Mouse (Mus musculus) adrenal gland, postnatal 36 days (tissue): ENCODE measurements around the gene Srp68. TPM values are rescaled to one million over a fixed set of nuclear protein-coding genes. Genes with fewer than 3 reads are reported as not detected.
"Not testable (repeated sequence)": the region's sequence is repeated elsewhere in the genome, so short reads cannot be mapped to it uniquely, and the experiment has no call there.

Experiments
- DNase-seq, 2 experiments: peaks; one replicate each; pipeline ENCODE4 v3.0.0; 2021; ENCODE audit warnings: mixed read lengths in 1 of 2
- total RNA-seq, 2 experiments: library from RNA; stranded (reverse); gene quantifications; 2 replicates each; pipeline ENCODE4 v1.2.3; 2021

Gene Srp68
- total RNA-seq, 2 experiments from 2014 or later = 77.4 to 81.8 TPM

- DNase-seq = no peak
Observed at GRCm38 (mm10) chr11:116283982-116284381, 10.0 kb upstream of the Srp68 start.

- DNase-seq = no peak
Observed at GRCm38 (mm10) chr11:116282912-116283521, 9.0 kb upstream of the Srp68 start.

DNA sequence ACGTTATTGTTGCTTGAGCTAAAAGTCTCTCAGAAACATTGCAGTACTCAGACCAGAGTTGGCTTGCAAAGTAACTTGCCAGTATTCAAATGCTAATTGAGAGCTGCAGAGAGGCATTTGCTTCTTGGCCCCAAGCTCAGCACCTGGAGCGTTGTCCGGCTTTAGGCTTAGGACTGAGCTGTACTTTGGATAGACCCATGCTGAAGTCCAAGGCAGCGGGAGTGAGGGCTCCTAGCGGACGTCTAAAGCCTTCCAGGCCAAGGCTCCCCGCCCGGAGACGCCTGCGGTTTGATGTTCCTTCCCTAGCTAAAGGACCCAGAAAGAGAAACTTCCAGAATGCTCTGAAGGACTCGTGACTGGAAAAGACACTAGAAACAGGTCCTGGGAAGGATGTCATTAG, 8.1 kb upstream of the Srp68 start:
- DNase-seq = no peak

DNA sequence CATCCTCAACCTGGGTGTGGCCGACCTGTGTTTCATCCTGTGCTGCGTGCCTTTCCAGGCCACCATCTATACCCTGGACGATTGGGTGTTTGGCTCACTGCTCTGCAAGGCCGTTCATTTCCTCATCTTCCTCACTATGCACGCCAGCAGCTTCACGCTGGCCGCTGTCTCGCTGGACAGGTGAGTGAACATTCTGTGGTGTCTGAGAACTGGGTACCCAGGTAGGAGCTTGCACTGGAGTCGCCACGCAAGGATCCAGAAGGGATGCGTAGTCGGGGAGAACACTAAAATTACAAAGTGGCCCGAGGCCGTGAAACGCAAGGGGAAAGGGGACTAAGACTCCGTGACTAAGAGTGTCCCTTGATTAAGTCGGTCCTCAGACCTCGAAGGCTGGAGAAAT, 7.7 kb upstream of the Srp68 start:
- DNase-seq = no peak

- DNase-seq = peak; percentile 8 to 32
Observed at GRCm38 (mm10) chr11:116280751-116281663, 7.0 kb upstream of the Srp68 start, which contains the start of gene Galr2. Galr2 (plus strand) TSS chr11:116280939.

GRCm38 (mm10) chr11:116277184-116277583, 3.2 kb upstream of the Srp68 start:
- DNase-seq = not testable (repeated sequence)

DNA sequence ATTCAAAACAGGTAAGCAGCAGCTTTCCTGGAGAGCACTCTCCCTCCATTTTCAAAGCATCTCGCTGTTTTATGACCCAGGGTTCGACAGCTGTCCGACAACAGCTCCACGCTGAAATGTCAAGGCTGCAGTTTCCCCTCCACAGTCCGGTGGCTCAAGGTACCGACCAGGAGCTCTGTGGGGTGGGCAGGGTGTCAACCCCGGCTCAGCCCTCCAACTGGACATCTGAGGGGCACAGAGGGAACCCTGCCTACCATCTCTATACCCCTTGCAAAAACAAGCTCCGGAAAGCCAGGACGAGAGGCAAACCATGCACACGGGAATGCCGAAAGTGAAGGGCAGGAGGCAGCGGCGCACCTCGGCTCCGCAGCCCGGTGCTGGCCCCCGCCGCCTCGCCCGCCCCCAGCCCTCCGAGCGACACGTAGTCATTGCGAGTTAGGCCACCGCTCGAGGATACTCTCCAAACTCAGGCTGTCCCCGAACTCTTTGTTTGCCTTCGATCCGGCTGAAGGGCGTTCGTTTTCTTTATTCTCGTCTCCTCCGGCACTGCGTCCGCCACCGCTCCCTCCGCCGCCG, 460 bp downstream of the Srp68 start:
- DNase-seq = no peak

- DNase-seq = no peak
Observed at GRCm38 (mm10) chr11:116272589-116273468, 1.2 kb downstream of the Srp68 start.

- no peak for DNase-seq
Observed at GRCm38 (mm10) chr11:116269560-116269959, 4.5 kb downstream of the Srp68 start.

- no peak for DNase-seq
Observed at GRCm38 (mm10) chr11:116268313-116268712, 5.7 kb downstream of the Srp68 start.

- no peak for DNase-seq
Observed at GRCm38 (mm10) chr11:116267637-116268036, 6.4 kb downstream of the Srp68 start.

DNA sequence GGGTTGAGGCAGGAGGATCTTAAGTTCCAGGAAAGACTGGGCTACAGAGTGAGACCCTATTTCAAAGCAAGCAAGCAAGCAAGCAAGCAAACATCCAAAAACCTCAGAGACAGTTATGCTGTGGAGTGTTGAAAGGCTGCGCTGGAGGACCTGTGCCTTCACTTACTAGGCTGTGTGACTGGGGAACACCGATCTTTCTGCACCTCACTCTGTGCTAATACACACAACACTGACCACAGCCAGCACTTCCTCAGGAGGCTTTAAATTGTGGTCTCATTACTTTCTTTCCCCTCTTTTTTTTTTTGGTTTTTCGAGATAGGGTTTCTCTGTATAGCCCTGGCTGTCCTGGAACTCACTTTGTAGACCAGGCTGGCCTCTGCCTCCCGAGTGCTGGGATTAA, 8.2 kb downstream of the Srp68 start:
- DNase-seq = no peak

DNA sequence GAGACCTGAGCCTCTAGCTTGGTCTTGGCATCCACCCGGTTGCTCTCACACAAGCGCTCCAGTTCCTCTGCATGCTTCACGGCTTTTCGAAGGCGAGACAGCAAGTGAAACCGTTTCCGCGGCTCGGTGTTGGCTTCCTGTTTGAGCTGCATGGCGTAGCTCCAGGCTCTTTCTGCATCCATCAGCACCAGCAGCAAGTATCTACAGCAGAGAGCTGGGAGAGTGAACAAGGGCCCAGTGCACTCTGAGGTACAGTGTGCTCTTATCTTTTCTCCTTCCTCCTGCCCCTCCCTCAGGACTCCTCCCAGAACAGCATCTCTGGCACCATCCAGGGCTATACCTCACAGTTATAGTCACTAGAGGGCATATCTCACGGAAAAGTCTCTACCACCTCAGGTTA, 8.7 kb downstream of the Srp68 start:
- no peak for DNase-seq

- DNase-seq = no peak
Observed at GRCm38 (mm10) chr11:116260259-116260658, 13.8 kb downstream of the Srp68 start.

DNA sequence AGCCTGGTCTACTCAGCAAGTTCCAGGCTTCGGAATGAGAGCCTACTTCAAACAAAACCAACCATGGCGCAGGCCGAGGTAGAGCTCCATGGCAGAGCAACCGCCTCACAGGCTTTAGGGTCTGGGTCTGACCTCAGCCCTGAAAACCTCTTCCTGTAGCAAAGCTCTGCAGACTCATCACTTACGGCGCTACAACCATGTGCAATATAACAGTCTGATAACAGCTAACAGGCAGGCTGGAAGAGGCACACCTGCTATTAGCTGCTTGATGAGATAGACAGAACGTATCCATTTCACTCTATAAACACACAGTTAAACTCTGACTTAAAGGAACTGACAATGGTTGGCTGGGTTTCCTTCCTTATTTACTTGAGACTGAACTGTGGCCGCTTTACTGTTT, 14.6 kb downstream of the Srp68 start:
- no peak for DNase-seq

DNA sequence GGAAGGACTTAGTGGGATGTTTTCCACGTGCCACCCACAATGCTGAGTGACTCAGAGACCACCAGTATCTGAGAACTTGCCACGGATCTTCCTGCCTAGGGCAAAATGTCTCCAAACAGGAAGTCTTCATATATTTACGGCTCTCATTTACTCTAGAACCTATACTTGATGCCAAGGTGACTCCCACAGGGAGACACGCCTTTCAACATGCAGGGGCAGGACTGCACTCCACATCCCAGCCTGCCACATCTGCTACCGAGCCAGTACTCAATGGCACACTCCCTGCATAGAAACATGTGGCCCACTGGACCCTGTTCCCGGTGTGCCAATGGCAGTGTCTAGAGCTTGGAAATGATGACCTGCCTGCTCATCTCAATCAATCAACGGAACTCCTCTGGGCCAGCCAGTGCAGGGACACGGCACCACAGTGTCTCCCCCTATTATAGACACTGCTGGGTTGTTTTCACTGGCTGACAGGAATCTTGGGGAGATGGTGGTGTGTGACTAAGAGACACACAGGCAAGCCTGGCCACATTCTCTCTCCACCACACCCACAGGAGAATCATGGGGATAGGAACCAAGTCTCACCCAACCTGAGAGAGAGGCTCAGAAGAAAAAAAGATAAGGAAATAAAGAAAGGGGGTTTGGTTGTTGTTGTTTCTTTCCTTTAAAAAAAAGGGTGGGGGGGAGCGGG, 17.9 kb downstream of the Srp68 start:
- no peak for DNase-seq

DNA sequence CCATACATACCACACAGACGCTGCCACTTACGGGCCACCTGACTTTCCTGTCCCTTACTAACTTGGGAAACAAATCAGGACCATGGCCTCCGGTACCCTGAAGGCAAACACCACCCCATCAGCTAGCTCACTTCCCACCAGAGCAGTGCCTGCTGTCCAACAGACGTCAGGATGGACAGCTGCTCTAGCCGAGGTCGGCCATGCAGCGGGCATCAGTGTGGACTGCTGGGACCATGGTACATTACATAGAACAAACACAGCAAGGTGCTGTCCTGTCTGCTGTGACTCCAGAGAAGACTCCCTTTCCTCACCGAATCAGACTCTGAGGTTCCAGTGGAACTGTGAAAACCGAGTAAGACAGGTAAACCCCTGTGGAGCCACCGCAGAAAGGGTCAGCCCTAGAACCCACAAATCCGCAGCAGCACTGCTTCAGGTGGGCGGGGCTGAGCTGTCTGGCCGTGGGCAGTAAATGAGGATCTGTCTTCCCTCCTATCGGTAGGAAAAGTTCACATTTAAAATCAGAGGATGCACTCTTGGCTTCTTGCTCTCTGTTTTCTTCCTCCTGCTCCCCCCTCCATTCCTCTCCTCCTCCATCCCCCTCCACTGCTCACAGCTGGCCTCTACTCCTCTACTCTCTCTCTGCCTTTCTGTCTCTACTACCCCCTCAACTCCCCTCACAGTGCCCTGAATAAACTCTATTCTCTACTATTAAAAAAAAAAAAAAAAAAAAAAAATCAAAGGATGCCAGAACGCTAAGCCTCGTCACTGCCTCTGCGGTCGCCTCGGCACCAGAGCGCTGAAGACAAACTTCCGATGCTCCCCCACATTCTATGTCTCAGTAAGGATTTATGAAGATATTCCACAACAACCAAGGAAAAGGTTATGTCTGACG, 18.7 kb downstream of the Srp68 start:
- no peak for DNase-seq

DNA sequence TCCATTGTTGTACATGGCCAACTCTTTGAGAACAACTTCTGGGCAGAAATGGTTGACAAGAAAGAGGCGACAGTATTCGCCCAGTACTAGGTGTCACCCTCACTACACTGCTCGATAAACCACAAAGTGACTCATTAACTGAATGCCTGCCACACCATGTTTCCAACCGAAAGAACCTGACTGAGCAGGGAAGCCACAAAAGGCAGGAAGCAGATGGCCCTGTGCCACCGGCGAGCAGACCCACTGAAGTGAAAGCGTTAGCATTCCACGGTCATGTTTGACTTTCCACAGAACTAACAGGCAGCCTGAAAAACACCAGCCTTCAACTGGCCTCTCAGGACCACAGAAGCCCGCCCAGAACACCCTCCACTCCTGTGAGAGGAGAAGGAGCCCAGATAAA, 19.4 kb downstream of the Srp68 start:
- no peak for DNase-seq

DNA sequence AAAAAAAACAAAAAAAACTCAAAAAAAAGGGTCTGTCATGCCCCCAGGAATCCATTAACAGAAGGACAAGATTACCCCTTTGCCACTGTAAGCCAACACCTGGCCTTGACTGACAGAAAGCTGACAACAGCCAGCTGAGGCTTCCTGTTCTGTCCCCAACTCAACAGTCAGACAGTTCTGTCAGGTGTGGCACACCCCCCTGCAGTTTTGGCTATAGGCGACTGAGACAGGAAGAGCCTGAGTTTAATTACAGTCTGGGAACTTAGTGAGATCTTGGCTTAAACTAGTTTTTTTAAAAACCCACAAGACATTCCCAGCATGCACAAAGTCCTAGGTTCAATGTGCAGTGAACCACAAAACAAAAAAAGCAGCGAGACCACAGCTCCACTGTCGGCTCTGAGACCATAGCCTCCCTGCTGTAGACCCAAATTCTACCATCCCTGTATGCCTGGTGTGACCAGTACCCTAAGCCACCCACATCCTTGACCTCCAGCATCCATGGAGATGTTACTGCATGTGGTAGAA, 20.9 kb downstream of the Srp68 start:
- no peak for DNase-seq

- no peak for DNase-seq
Observed at GRCm38 (mm10) chr11:116250898-116251297, 23.1 kb downstream of the Srp68 start.
